Mouse (Mus musculus) cerebellum, adult 2 months (tissue): Measurements from ENCODE around the gene Tuft1. TPM values are rescaled to one million over a fixed set of nuclear protein-coding genes. Genes with fewer than 3 reads are reported as not detected.
"Not testable (repeated sequence)": the region's sequence is repeated elsewhere in the genome, so short reads cannot be mapped to it uniquely, and the experiment has no call there.

Experiments
- DNase-seq, 2 experiments: peaks; one replicate each; pipeline ENCODE4 v3.0.0; 2021
- H3K27ac ChIP-seq: fragments of 200-500 bp; 2 replicates; pipeline ENCODE4 v1.5.1; 2012; ENCODE audit warnings: low read length, control low read depth, inconsistent platforms; ENCODE audit not compliant: insufficient read depth
- H3K27me3 ChIP-seq: fragments of 200-500 bp; 2 replicates; pipeline ENCODE4 v1.6.1; 2012; ENCODE audit warnings: inconsistent platforms, mild to moderate bottlenecking, low read length, moderate library complexity; ENCODE audit not compliant: control insufficient read depth, insufficient read depth
- H3K4me1 ChIP-seq: fragments of 200-500 bp; 2 replicates; pipeline ENCODE4 v1.6.1; 2011; ENCODE audit warnings: low read length; ENCODE audit not compliant: control insufficient read depth, insufficient read depth
- H3K4me3 ChIP-seq: fragments of 200-500 bp; replicated peaks from 2 replicates; pipeline ENCODE3; 2011; ENCODE audit warnings: mild to moderate bottlenecking, low read depth, low read length, control low read depth; ENCODE audit not compliant: insufficient read depth
- CTCF ChIP-seq: fragments of 200-500 bp; IDR thresholded peaks from 2 replicates; pipeline ENCODE4 v1.5.1; 2011; ENCODE audit warnings: low read depth, mild to moderate bottlenecking, control low read depth, low read length, moderate library complexity, borderline replicate concordance; ENCODE audit not compliant: insufficient read depth
- POLR2A ChIP-seq: fragments of 200-500 bp; IDR thresholded peaks from 2 replicates; pipeline ENCODE4 v1.6.1; 2011; ENCODE audit warnings: low read length, control low read depth, borderline replicate concordance; ENCODE audit not compliant: insufficient read depth
- WGBS: fragments of 180-500 bp; shearing (Covaris S2); methylation state at CpG from one replicate; pipeline ENCODE4 v1.1.7; 2018; 5-methylcytosine and 5-hydroxymethylcytosine counted together
- polyA plus RNA-seq: library from polyadenylated mRNA; depleted of rRNA; stranded (reverse); fragments of >200 nt; gene quantifications from 2 replicates; pipeline ENCODE4 v1.2.3, GENCODE M21; 2012

Tuft1 gene
- polyA plus RNA-seq, 1 experiment: 7.0 TPM

DNA sequence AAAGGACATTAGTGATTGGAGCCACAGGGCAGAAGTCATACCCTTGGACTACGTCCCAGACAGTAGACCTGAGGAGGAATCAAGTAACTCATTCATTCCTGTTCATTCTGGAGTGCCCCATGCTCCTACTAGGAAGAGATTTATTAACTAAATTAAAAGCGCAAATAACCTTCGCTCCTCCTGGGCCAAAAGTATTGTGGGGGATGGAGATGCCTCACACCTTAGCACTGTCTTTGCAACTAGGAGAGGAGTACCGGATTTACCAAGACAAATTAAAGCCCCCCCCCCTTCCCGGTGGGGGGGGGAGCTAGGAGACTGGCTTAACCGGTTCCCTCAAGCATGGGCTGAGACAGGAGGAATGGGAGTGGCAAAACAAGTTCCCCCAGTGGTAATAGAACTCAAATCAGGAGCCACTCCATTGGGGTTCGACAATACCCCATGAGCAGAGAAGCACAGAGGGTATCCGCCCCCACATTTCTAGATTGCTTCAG, 20.7 kb upstream of the Tuft1 start:
- 73% methylated on average over 8 of the region's 8 CpGs for whole genome bisulfite sequencing
- H3K4me1 ChIP-seq: no peaks in the 10 kb centered on the region

DNA sequence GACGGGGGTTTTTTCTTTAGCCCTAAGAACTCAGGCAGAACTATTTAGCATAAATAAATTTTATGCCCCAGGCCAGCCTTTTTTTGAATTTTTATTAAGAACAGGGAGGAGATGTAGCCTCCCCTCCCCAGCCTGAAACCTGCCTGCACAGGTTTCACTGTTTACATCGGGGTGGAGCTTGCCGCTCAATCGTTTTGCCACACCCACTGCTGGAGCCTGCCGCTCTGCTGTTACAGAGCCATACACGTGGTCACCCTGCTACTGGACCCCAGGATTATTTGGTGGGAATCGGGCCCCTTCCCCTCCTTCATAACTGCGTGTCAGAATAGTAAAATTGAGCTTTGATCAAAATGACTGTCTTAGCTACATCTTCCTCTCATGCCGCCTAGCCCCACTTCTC, 16.4 kb upstream of the Tuft1 start:
- not testable (repeated sequence) for H3K27ac ChIP-seq, H3K4me3 ChIP-seq, H3K4me1 ChIP-seq, H3K27me3 ChIP-seq, DNase-seq
- WGBS: 85% methylated on average over 9 of the region's 9 CpGs

More for the DNA sequence above, 20.7 kb upstream of the Tuft1 start:
- DNase-seq: no peak
- Histone ChIP-seq H3K27me3 (no peaks in the 10 kb centered on the region), H3K4me3 (no peak overlapping the region), H3K27ac (no peak overlapping the region)
- TF ChIP-seq CTCF (no peak), POLR2A (no peak)

DNA sequence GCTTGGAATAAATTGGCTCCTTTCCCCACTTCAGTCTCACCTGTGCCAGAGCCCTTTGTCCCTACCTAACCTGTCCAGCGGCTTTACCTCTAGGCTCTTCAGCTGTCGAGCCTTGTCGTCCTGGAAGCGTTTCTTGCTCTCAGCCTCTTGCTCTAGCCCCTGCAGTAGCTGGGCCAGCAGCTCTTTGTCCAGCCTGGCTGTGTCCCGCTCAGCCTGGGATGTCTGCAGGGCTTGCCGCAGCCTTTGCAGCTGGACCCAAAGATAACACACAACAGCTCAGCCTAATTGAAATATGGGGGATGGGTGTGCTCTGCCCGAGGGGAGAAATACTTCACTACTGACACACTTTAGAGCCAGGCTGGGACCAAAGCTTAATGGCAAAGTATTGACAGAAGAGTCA, 7.2 kb upstream of the Tuft1 start:
- 70% methylated on average over 7 of the region's 7 CpGs for WGBS
- not testable (repeated sequence) for DNase-seq, H3K4me1 ChIP-seq, H3K27ac ChIP-seq, H3K27me3 ChIP-seq, H3K4me3 ChIP-seq

DNA sequence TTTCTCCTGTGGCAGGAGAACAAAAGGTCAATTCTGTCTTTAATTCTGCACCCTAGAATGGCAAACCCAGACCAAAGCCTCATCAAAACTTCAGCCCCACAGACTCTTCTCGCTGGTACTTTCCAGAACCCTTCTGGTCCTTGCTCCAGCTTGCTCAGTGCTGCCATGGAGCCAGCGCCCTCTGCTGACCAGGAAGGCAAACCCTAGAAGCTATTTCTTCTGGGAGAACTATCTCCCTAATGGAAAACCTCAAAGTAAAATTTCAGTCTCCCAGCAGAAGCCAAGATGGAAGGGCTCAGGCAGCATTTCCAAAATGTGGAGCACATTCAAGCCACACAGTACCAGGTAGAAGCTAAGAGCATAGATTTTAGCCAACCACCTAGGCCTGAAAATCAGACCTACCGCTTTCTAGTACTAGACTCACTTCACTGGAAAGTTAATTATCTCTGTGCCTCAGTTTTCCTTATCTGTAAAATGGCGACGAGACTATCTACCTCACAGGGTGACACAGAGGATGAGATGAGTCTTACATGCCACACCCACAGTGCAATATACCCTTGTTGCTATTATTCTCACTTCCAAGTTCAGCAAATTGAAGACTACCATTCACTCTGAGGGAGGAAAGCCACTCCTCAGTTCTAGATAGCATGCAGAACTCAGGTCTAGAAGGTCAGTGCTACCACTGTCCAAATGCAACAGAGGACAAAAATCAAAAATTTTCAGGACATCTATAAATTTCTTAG, 6.6 kb upstream of the Tuft1 start:
- not testable (repeated sequence) for DNase-seq, H3K27me3 ChIP-seq, H3K27ac ChIP-seq, H3K4me3 ChIP-seq, H3K4me1 ChIP-seq
- WGBS: 56% methylated on average over 5 of the region's 5 CpGs

DNA sequence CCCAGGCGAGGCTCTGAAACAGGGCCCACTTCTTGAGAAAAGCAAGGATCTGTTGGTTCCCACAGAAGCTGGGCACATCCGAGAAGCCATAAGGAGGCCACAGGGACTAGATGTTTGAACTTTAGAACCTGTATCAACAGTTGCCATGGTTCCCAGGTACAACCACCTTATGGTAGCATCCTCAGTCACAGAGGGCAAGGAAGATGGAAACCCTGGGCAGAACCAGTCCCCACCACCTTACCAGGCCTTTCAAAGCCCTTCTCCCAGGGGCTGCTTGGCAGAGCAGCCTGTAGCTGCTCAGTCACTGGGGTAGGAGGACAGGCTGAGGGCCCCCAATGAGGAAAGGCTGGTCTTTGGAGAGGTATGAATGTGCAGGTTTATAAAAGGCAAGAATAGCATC, 2.2 kb upstream of the Tuft1 start:
- H3K27me3 ChIP-seq, H3K27ac ChIP-seq, H3K4me3 ChIP-seq, H3K4me1 ChIP-seq, DNase-seq: not testable (repeated sequence)
- 94% methylated on average over 2 of the region's 2 CpGs for WGBS

DNA sequence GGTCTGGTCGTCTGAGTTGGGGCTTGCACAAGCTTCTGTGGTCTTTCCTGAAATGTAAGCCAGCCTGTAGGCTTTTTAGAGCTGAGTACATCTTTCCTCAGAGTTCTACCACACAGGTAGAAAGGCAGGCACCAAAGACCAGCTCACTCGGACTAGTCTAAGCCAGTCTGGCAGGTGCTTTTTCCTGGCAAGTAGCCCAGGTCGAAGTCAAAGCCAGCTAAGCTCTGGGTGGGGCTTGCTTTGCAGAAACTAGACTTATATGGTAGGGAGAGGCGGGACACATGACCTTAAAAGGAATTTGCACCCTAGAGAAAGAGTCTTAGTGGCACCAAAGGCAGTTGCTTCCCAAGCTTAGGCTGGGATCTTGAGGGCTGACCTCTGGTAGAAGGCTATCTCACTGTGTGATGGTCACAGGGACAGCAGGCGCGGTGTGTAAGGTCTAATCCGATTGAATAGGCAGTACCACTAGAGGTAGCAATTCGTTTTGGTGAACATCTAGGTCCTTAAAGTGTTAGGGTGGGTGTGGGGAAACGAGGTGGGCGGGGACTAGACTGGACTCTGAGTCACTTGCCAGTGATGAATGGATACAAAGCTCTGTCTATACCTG, 573 bp upstream of the Tuft1 start:
- not testable (repeated sequence) for H3K27me3 ChIP-seq, H3K27ac ChIP-seq, H3K4me3 ChIP-seq, H3K4me1 ChIP-seq
- 27% methylated on average over 8 of the region's 10 CpGs for WGBS
- peak; percentile 18 to 21 for DNase-seq

DNA sequence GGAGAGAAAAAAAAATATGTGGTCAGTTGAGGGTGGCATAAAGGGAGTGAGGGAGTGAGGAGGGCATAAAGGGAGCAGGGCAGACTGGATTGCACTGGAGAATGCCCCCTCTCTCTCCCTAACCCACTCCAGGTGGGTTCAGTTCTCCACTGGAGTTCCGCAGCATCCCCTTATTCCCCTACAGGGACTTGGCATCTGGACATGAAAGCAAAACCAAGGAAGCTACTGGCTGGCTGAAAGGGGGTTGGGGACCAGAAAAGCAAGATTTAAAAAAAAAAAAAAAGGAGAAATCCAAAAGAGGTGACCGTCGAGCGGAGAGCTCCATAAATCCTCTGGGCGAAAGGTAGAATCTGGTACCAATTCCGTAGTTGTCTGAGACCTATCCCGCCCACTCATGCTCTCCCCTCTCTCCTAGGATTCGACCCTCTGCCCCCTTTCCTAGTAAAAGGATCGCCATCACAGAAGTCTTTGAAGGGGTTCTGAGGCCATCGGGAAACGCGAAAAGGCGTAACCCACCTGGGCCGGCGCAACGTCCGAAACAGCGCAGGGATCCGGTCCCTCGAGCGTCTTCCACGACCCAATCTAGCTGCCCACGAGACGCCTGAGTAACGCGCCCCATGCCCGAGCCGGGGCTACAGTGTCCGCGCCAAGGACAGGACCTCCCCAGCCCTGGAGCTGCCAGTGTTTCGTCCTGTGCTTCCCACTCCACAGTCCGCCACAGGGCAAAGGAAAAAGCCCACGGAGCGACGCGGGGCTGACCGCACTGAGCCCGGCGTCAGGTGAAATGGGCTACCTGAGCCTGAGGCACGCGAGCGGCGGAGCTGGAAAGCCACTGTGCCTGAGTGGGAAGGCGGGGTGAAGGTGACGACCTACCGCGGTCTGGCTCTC, 576 bp downstream of the Tuft1 start:
- 12% methylated on average over 26 of the region's 47 CpGs for WGBS
- DNase-seq, H3K4me1 ChIP-seq, H3K27me3 ChIP-seq, H3K27ac ChIP-seq: not testable (repeated sequence)
- peak overlapping the region; percentile 22 for H3K4me3 ChIP-seq

DNA sequence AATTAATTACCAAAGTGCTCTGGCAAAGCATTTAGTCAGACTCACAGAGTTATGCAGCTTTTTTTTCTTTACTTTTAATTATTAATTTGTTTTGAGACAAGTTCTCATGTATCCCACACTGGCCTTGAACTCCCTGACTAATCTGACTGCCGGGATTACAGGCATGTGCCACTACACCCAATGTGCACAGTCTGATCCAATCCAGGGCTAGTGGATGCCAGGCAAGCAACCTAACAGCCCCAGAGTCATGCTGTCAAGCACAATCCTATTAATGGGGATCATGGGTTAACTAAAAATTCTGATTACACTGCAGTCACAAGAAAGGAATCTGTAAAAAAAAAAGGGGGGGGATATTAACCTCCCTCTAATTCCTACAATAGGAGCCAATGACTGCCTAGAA, 4.7 kb downstream of the Tuft1 start:
- H3K4me1 ChIP-seq, H3K27ac ChIP-seq, H3K27me3 ChIP-seq, H3K4me3 ChIP-seq, DNase-seq: not testable (repeated sequence)
- 75% methylated on average over 1 of the region's 1 CpGs for WGBS
